In the genomic region with DNA sequence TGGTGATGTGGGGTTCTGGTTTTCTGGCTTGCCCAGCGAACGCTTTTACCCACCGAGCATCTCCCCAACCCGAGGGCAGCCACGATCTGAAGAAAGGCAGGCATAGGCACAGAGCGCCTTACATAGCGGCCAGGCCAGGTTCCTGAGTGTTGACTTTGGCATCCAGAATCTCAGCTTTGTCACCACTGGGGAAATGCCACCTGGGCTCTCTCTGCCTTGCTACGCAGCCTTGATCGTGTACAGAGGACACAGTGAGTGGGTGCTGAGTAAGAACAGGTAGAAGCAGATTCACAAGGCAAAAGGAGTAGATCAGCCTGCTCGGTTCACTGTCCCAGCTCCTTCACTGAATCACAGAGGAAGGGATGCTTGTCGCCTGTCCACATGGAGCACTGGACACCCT, we compare ENCODE assay signal across 35 mouse cellular contexts. TPM values are rescaled to one million over a fixed set of nuclear protein-coding genes. Genes with fewer than 3 reads are reported as not detected.
DNase-seq lines count a peak whose midpoint lies in the region; ATAC-seq and TF ChIP-seq lines count a peak whose summit lies in the region.
"Had no signal": no experiment of that assay in that cellular context is flagged by ENCODE, and none has a peak within 500 bp of the region (broad histone marks: within the 10 kb centered on the region; RNA-seq: fewer than 3 reads in every experiment).

No protein-coding gene starts in this region.

- intact Hi-C loops in gastrocnemius, postnatal 36 days (cut with DNase I): no loop called here

- ATAC-seq in lung, embryonic 16.5 days (ENCODE audit: low read depth): peak; percentile 49; the same call in 1 of the 2 replicates
- ATAC-seq in embryonic facial prominence, embryonic 13.5 days (ENCODE audit: insufficient number of reproducible peaks, insufficient read depth, low FRiP score, low TSS enrichment, low read depth): no peak
- ATAC-seq: CD4-positive, CD25-positive, alpha-beta regulatory T cell, adult 4 months; forebrain, embryonic 15.5 days; hindbrain, embryonic 16.5 days had no signal

- no peak overlapping the region for H3K9ac ChIP-seq in lung, embryonic 16.5 days (ENCODE audit: low read length)
- no peak overlapping the region for H3K9ac ChIP-seq in embryonic facial prominence, embryonic 13.5 days
- H3K9ac ChIP-seq: embryonic facial prominence, embryonic 15.5 days; forebrain, embryonic 12.5 days; forebrain, embryonic 15.5 days; heart, embryonic 12.5 days; heart, embryonic 15.5 days; hindbrain, embryonic 13.5 days had no signal

- no peak for DNase-seq in lung, postnatal 10 days
- DNase-seq in limb, embryonic 10.5 days (ENCODE audit: low spot score): no peak
- peak; percentile 18 for DNase-seq in lung, postnatal 25 days (ENCODE audit: low spot score)
- DNase-seq in cerebellum, adult 2 months: no peak
- DNase-seq in kidney, postnatal 14 days: no peak
- no peak for DNase-seq in gastrocnemius, postnatal 36 days
- DNase-seq: adrenal gland, adult 2 months; adrenal gland, postnatal 14 days; cerebellum, adult 11 months; cerebellum, adult 8-10 months; cerebellum, postnatal 10 days; cerebellum, postnatal 36 days; embryo, embryonic 11 days; gastrocnemius, postnatal 25 days; heart, adult 11 months; heart, postnatal 10 days; heart, postnatal 36 days had no signal

- H3K27me3 ChIP-seq in lung, embryonic 16.5 days (ENCODE audit: control insufficient read depth, insufficient read depth, low read depth, low read length): no peaks in the 10 kb centered on the region
- H3K27me3 ChIP-seq in embryonic facial prominence, embryonic 13.5 days: no peaks in the 10 kb centered on the region
- no peaks in the 10 kb centered on the region for H3K27me3 ChIP-seq in limb, embryonic 10.5 days (ENCODE audit: low read depth, poor library complexity, severe bottlenecking)
- no peaks in the 10 kb centered on the region for H3K27me3 ChIP-seq in cerebellum, adult 2 months (ENCODE audit: control insufficient read depth, insufficient read depth, low read length)
- H3K27me3 ChIP-seq: embryonic facial prominence, embryonic 15.5 days; forebrain, embryonic 12.5 days; forebrain, embryonic 15.5 days; heart, embryonic 12.5 days; heart, embryonic 15.5 days; hindbrain, embryonic 13.5 days had no signal

- H3K4me2 ChIP-seq in lung, embryonic 16.5 days (ENCODE audit: low read depth, low read length): no peak overlapping the region
- H3K4me2 ChIP-seq in embryonic facial prominence, embryonic 13.5 days: no peak overlapping the region
- H3K4me2 ChIP-seq: embryonic facial prominence, embryonic 15.5 days; forebrain, embryonic 12.5 days; forebrain, embryonic 15.5 days; heart, embryonic 12.5 days; heart, embryonic 15.5 days; hindbrain, embryonic 13.5 days had no signal

- no peak for TF ChIP-seq POLR2A in cerebellum, adult 2 months (IDR thresholded peaks at IDR 0.05; ENCODE audit: borderline replicate concordance, insufficient read depth, low read length)

- TF ChIP-seq CTCF in cerebellum, adult 2 months (IDR thresholded peaks at IDR 0.05; ENCODE audit: borderline replicate concordance, insufficient read depth, low read depth, low read length): no peak

- no peaks in the 10 kb centered on the region for H3K9me3 ChIP-seq in lung, embryonic 16.5 days (ENCODE audit: control insufficient read depth, low read length)
- H3K9me3 ChIP-seq in embryonic facial prominence, embryonic 13.5 days: no peaks in the 10 kb centered on the region
- H3K9me3 ChIP-seq in limb, embryonic 10.5 days (replicated peaks): no peaks in the 10 kb centered on the region
- H3K9me3 ChIP-seq: embryonic facial prominence, embryonic 15.5 days; forebrain, embryonic 12.5 days; forebrain, embryonic 15.5 days; heart, embryonic 12.5 days; heart, embryonic 15.5 days; hindbrain, embryonic 10.5 days; hindbrain, embryonic 13.5 days had no signal

- H3K36me3 ChIP-seq in lung, embryonic 16.5 days (ENCODE audit: control insufficient read depth, insufficient read depth, low read length): no peaks in the 10 kb centered on the region
- no peaks in the 10 kb centered on the region for H3K36me3 ChIP-seq in embryonic facial prominence, embryonic 13.5 days
- peaks cover 29% of the 10 kb centered on the region for H3K36me3 ChIP-seq in limb, embryonic 10.5 days
- H3K36me3 ChIP-seq: embryonic facial prominence, embryonic 15.5 days; forebrain, embryonic 12.5 days; forebrain, embryonic 15.5 days; heart, embryonic 12.5 days; heart, embryonic 15.5 days; hindbrain, embryonic 10.5 days; hindbrain, embryonic 13.5 days had no signal

- 63% methylated on average over 11 of the region's 11 CpGs for WGBS in lung, embryonic 16.5 days
- 88% methylated on average over 11 of the region's 11 CpGs for WGBS in embryonic facial prominence, embryonic 13.5 days
- 95% methylated on average over 11 of the region's 11 CpGs for WGBS in limb, embryonic 10.5 days
- WGBS in cerebellum, adult 2 months: 92% methylated on average over 11 of the region's 11 CpGs

- H3K4me3 ChIP-seq in lung, embryonic 16.5 days (ENCODE audit: low read length): no peak overlapping the region
- no peak overlapping the region for H3K4me3 ChIP-seq in embryonic facial prominence, embryonic 13.5 days
- no peak overlapping the region for H3K4me3 ChIP-seq in limb, embryonic 10.5 days
- no peak overlapping the region for H3K4me3 ChIP-seq in cerebellum, adult 2 months (replicated peaks; ENCODE audit: insufficient read depth, low read depth, low read length)
- H3K4me3 ChIP-seq: embryonic facial prominence, embryonic 15.5 days; forebrain, embryonic 12.5 days; forebrain, embryonic 15.5 days; heart, embryonic 12.5 days; heart, embryonic 15.5 days; hindbrain, embryonic 10.5 days; hindbrain, embryonic 13.5 days had no signal

- peak overlapping the region; percentile 77 for H3K27ac ChIP-seq in lung, embryonic 16.5 days (ENCODE audit: low read length)
- H3K27ac ChIP-seq in embryonic facial prominence, embryonic 13.5 days: peak overlapping the region; percentile 80
- peak overlapping the region; percentile 92 for H3K27ac ChIP-seq in limb, embryonic 10.5 days
- H3K27ac ChIP-seq in cerebellum, adult 2 months (ENCODE audit: insufficient read depth, low read length): no peak overlapping the region
- H3K27ac ChIP-seq: embryonic facial prominence, embryonic 15.5 days; forebrain, embryonic 12.5 days; forebrain, embryonic 15.5 days; heart, embryonic 15.5 days; hindbrain, embryonic 10.5 days; hindbrain, embryonic 13.5 days had no signal

- peaks cover 58% of the 10 kb centered on the region for H3K4me1 ChIP-seq in lung, embryonic 16.5 days (replicated peaks; ENCODE audit: control insufficient read depth, insufficient read depth, low read length)
- H3K4me1 ChIP-seq in embryonic facial prominence, embryonic 13.5 days: peaks cover 69% of the 10 kb centered on the region
- H3K4me1 ChIP-seq in limb, embryonic 10.5 days: peaks cover 67% of the 10 kb centered on the region
- no peaks in the 10 kb centered on the region for H3K4me1 ChIP-seq in cerebellum, adult 2 months (ENCODE audit: control insufficient read depth, insufficient read depth, low read length)
- H3K4me1 ChIP-seq: forebrain, embryonic 12.5 days had no signal

RNA-seq across cellular contexts. Expression of a gene that starts 15.6 kb away (rescaled TPM):
- 2.5 and 3.3 TPM in 2 replicates for polyA plus RNA-seq in lung, embryonic 16.5 days (2015; fragmentation: Nextera tagmentation; extraction: Ambion mirVana)
- polyA plus RNA-seq in embryonic facial prominence, embryonic 13.5 days (2015; fragmentation: Nextera tagmentation; extraction: Ambion mirVana): 3.2 and 3.4 TPM in 2 replicates
- 1.7 and 2.5 TPM in 2 replicates for polyA plus RNA-seq in limb, embryonic 10.5 days (2016; fragmentation: Nextera tagmentation; extraction: Ambion mirVana)
- 6.8 and 9.1 TPM in 2 replicates for polyA plus RNA-seq in cerebellum, adult 2 months (2012; rRNA removed)
- total RNA-seq in gastrocnemius, postnatal 36 days (2021): 1 to 10 TPM in 1 of 2 experiments, under 1 TPM in 1; 0.87 to 1.4 TPM
- total RNA-seq: MEL had no signal
- polyA plus RNA-seq: C2C12; CD4-positive, CD25-positive, alpha-beta regulatory T cell, adult 4 months had no signal

RNA-seq across cellular contexts. Expression of a gene that starts 21.9 kb away (rescaled TPM):
- polyA plus RNA-seq in lung, embryonic 16.5 days (2015; fragmentation: Nextera tagmentation; extraction: Ambion mirVana): not detected in 2 replicates
- polyA plus RNA-seq in embryonic facial prominence, embryonic 13.5 days (2015; fragmentation: Nextera tagmentation; extraction: Ambion mirVana): not detected in 2 replicates
- polyA plus RNA-seq in limb, embryonic 10.5 days (2016; fragmentation: Nextera tagmentation; extraction: Ambion mirVana): not detected in 2 replicates
- not detected in 2 replicates for polyA plus RNA-seq in cerebellum, adult 2 months (2012; rRNA removed)
- not detected for total RNA-seq in gastrocnemius, postnatal 36 days (2021)
- total RNA-seq: adrenal gland, adult 2 months; adrenal gland, postnatal 14 days; adrenal gland, postnatal 4 days; gastrocnemius, adult 8-10 months; gastrocnemius, postnatal 25 days; heart, adult 8-10 months; heart, postnatal 10 days; heart, postnatal 36 days; MEL had no signal
- polyA plus RNA-seq: adrenal gland, adult 2 months; C2C12; CD4-positive, CD25-positive, alpha-beta regulatory T cell, adult 4 months; cortical plate, adult 2 months; embryonic facial prominence, embryonic 11.5 days; embryonic facial prominence, embryonic 15.5 days; forebrain, embryonic 12.5 days; forebrain, embryonic 15.5 days; heart, embryonic 12.5 days; heart, embryonic 15.5 days; hindbrain, embryonic 10.5 days; hindbrain, embryonic 13.5 days; hindbrain, embryonic 16.5 days had no signal
